Mouse (Mus musculus): ENCODE data around the gene Lclat1.

DNA sequence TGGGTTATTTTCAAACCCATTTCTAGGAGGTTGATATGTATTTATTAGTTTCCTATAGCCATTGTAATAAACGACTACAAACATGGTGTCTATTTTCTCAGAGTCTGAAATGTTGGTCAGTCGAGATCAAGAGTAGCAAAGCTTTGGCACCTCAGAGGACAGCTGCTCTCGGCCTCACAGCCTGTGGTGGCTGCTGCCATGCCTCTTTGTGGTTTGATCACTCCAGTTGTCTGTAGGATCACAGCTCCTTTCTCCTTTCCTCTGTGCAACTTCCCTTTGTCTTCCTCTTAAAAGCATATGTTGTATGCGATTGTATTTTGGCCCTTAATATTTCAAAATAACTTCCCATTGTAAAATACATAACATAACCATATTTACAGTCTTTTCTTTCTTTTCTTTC, 10.9 kb downstream of the Lclat1 start:
- TF ChIP-seq POLR2A (IDR thresholded peaks at IDR 0.05; ENCODE audit: control insufficient read depth, low read depth, low read length) (no peak), CTCF (IDR thresholded peaks at IDR 0.05; ENCODE audit: control insufficient read depth, insufficient read depth, insufficient replicate concordance, low read depth, low read length) (no peak)

All from testis, adult 2 months (tissue).